Mouse (Mus musculus): ENCODE measurements around the gene Tgfbrap1.

Tgfbrap1 gene

DNA sequence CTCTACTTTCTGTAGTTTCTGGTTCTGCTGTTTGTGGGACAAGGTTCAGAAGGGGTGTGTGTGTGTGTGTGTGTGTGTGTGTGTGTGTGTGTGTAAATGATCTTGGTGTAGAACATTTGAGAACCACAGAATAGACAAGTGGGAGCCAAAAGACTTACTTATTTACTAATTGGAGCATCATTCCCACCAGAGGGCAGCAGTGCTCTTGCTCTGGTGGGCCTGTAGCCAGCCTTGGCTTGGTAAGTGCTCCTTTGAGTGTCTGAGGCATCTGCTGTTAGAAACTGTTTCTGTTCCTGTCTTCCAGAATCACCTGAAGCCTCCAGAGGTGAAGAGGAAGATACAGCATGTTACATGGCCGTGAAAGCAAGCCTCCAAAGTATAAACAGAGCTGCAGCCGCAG lies 14.4 kb upstream of the Tgfbrap1 start:
- peak; percentile 12 to 24 for DNase-seq (ENCODE audit: low spot score in 2 of 2)

DNA sequence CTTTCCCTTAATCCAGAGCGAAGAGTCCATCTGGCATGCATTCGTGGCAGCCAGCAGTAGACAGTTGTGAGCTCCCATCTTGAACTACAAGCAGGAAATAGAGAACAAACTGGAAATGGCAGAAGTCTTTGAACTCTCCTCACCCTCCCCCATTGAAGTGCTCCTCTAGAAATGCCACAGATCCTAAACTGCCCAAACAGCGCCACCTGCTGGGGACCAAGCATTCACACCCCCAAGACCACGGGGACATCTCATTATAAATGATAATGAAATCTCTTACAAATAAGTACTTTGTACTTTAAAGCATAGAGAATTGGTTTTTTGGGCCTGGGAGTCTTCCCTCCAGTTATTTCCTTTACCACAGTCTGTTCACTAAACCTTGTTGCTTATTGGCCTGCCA lies 12.1 kb upstream of the Tgfbrap1 start:
- DNase-seq (ENCODE audit: low spot score in 2 of 2) = peak; percentile 61 to 73

DNA sequence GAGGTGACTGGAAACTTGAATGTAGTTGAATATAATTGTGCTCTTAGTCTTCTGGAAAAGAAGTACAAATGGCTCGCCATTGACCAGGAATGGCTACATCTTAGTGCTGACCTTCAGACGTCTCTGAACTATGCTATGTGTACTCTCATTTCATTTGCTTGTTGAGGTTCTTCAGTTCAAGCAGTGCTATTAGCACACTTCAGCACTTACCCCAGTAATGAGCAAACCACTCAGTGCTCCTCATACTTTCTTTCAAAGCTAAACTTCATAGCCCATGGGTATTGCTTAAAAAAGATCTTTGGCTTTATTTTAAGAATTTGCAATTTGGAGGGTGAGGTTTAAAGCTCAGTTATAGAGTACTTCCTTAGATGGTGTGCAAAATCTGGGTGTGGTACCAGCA lies 10.3 kb upstream of the Tgfbrap1 start:
- no peak for DNase-seq (ENCODE audit: low spot score in 2 of 2)

DNA sequence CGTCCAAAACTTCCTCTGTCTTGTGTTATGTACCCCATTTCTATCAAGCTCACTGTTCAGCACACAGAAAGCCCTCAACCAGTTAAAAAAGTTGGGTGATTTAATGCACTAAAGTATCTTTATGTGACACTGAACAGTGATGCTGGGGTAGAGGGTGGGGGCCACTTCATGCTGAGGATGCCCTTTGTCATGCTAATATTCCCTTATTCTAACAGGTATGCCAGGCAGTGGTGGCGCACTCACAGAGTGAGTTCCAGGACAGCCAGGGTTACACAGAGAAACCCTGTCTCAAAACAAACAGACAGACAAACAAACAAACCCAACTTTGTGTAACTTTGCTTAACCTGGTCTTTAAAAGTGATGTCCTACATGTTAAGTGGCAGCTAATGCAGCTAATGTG lies 4.2 kb downstream of the Tgfbrap1 start:
- no peak for DNase-seq (ENCODE audit: low spot score in 2 of 2)

DNA sequence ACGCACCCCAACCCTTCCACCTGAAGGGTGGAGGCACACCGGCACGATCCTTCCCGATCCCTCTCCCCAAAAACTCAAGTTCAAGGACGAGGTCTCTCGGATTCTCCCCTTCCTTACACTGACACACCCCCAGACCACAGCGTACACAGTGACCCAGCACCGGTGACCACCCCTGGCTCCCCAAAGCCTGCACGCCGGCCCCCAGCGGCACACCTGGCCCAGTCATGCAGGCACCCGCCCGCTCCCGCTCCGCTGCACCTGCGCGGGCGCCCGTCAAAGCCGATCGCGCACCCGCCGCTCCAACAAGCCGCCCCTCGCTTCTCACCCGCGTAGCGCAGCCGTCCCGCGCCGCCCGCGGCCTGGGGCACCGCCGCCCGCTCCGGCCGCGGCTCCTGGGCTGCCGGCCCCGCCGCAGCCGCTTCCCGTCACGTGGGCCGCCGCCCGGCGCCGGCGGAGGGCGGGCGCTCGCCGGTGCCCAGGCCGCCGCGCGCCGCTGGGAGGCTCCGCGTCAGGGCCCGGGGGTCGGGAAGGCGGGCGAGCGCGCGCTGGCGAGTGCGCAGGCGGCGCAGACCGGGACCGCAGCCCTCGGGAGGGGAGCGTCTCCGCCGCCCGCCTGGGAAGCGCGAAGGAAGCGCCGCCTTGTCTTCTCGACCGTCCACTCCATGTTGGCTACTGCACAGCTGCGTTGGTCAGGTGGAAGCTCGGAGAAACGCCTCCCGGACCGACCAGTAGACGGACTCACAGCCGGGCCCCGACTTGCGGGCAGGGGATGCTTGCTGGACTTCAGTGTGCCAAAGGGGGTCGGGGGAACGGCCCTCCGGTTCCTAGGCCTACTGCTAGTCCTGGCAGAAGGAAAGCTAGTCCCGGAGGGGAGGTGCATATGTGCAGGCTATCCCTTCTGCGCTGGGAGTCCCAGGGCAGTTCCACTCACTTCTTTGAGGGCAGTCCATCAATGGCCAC lies 6.1 kb downstream of the Tgfbrap1 start:
- peak; percentile 46 to 48 for DNase-seq (ENCODE audit: low spot score in 2 of 2)

DNA sequence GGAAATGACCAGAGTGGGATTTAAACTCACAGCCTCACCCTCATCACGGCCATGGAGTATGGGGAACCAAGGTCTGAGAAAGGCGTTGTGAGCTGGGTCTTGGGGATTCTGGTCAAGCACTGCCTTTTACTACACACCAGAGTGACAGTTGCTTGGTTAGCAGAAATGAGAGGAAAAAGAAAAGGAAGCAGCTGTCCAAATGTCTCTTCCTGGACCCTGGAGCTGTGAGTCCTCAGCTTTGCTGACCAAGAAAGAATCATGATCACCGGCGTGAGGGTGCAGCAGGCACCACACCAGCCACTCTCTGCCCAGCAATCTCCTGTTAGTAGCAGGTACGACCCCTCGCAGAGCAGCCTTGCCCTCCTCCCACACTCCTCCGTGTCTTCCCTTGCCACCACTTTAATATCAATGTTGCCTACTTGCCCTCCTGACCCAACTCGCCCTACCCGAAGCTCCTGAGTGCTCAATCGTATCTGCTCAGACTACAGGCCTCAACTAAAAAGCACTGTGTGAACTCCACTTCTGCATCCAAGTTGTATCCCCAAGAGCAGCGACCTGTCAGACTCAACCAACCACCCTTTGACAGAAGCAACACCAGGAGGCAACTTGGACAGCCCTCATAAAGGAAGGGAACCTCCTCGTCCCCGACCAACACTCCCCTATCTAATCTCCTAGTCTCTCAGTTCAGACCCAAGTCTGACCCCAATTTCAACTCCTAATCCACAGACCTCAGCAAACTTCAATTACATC lies 7.0 kb downstream of the Tgfbrap1 start:
- DNase-seq (ENCODE audit: low spot score in 2 of 2) = peak in 1 of 2 experiments; percentile 4

DNA sequence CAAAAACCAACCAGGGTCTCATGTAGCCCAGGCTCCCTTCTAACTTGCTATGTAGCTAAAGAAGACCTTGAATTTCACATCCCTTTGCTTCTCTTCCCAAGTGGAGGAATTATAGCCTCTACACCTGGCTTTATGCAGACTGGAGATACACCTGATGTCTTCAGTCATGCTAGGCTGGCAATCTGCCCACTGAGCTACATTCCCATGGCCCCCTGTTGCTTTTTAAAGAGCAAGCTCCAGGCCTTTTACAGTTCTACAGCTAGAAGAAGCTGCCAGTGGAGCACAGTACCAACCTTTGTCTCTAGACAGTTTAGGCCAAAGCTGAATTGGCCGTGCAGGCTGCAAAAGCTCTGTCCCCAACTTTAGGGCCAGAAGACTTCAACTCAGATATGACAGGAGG lies 8.0 kb downstream of the Tgfbrap1 start:
- DNase-seq (ENCODE audit: low spot score in 2 of 2) = no peak

DNA sequence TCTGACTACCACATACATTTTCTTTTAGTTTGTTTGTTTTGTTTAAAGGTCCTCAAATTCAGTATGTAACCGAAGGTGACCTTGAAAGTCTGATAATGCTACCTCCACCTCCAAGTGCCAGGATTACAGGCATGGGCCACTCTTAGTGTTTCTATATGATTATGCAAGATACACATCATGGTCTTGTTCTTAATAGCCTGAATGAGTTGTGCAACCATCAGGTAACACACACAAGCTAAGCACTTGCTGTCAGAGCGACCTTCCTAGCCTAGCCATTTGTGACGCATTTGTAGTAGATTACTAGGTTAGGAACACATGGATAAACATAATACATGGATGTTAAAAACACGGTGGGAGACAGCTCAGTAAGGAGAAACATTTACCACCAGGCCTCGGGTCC lies 15.5 kb downstream of the Tgfbrap1 start:
- DNase-seq (ENCODE audit: low spot score in 2 of 2) = no peak

DNA sequence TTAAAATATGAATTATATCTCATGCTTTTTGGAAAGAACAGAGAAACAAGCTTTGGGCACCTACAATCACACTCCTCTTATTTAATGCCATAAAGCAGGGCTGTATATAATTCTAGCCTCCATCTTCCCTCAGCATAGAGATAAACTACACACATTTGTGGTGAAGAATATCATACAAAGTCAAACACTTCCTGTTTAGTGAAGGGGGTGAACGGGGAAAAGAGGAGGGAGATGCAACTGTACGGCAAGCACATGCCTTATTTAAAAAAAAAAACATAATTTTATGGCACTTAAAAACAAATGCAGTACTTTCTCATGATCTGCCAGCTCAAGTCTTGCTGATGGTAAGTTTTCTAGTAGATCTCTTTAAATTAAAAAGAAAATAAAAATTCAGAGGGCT lies 20.3 kb downstream of the Tgfbrap1 start:
- no peak for DNase-seq (ENCODE audit: low spot score in 2 of 2)

DNA sequence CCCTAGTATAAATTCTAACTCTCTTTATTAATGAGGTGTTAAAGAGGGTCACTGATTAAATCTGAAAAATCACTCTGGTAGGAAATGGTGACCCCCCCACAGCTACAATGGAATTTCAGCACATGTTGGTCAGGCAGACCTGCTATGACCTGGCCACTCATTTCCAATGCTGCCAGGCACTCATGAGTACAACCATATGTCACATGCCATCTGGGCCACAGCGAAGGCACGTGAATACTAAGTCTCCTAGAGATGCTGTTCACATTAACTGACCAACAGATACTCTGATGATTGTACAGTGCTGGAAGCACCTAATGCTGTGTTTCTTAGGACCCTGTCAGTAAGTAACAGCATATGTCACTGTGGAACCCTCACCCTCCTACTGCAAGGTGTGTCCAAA lies 23.6 kb downstream of the Tgfbrap1 start:
- DNase-seq (ENCODE audit: low spot score in 2 of 2) = no peak

DNA sequence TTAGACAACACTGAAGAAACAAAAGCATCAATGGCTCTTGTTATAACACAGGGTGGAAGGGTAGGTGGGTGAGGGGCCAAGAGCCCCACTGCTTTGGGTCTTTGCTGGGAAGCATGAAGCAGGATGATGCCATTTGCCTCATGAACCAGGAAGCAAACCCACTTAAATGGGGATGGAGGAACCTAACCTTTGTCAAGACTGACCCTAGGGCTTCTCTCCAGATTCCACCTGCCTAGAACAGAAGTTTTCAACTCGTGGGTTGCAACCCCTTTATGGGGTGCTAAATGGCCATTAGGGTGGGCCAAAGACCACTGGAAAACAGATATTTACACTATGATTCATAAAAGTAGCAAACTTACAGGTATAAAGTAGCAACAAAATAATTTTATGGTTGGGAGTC lies 25.9 kb downstream of the Tgfbrap1 start:
- DNase-seq (ENCODE audit: low spot score in 2 of 2) = no peak

DNA sequence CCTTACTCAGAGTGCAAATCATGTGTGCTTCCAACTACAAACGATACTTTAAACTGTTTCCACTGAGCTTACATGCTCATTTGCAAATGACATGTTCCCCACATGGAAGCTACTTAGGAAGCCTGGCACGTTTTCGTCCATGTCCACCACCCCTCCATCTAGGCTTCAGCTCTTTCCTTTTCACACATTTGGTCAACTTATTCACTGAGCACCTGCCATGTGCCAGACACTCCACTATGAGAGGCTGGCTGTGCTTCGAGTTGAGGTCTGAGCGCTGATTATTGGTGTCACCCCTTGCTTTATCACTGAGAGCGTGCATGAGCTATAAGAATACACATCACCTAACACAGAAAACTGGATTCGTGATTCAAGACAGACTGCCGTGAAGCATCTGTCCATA lies 26.4 kb downstream of the Tgfbrap1 start:
- no peak for DNase-seq (ENCODE audit: low spot score in 2 of 2)

DNA sequence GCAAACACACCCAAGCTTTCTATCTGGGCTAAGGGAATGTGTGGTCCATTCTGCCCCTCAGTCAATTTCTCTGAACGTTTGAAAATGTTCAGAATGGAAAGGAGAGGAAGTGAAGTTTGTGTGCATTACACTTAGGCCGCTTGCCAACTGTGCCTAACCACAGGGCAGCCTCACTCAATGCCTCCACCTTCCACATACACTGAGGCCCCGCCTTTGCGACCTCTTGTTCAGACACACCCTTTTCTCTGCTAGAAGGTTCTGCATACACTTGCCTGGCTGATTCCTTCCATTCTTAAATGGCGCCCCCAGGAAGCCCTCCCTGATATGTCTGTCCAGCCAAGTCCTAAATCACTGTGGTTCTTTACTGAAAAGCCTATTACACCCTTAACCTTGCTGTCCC lies 27.7 kb downstream of the Tgfbrap1 start:
- DNase-seq (ENCODE audit: low spot score in 2 of 2) = peak in 1 of 2 experiments; percentile 8

DNA sequence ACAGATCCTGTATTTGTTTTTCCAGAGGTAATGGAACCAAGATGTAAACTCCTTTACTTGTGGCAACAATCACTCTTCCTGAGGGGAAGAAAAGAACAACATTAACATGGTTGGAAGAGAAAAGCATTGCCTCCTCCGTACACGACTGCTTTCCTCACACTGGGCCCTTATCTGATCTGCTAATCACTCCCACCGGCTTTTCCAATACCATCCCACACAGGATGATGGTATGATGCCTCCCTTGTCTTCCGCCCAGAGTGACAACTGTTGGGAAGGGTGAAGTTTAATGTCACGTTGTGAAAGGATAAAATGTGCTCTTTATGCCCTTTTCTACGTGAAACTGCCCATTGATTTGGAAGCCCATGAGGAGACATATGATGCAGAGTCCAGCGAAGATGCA lies 30.9 kb downstream of the Tgfbrap1 start:
- DNase-seq (ENCODE audit: low spot score in 2 of 2) = no peak

DNA sequence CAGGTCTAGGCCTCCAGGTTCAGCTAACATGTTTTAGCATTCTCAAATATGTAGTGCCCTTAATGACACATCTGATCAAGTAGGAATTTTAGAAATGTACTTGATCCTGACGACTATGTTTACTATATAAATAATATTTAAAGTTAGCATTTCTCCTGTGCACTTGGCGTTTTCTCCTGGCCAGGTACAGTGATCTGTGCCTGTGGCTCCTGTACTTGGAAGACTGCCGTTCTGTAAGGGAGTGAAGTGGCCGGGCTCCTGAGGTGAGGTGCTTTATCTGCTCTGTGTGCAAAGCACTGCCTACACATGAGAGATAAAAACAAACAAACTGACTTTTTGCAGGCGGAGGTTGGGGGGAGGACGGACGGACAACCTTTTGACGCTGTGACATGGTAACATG lies 31.9 kb downstream of the Tgfbrap1 start:
- no peak for DNase-seq (ENCODE audit: low spot score in 2 of 2)

DNA sequence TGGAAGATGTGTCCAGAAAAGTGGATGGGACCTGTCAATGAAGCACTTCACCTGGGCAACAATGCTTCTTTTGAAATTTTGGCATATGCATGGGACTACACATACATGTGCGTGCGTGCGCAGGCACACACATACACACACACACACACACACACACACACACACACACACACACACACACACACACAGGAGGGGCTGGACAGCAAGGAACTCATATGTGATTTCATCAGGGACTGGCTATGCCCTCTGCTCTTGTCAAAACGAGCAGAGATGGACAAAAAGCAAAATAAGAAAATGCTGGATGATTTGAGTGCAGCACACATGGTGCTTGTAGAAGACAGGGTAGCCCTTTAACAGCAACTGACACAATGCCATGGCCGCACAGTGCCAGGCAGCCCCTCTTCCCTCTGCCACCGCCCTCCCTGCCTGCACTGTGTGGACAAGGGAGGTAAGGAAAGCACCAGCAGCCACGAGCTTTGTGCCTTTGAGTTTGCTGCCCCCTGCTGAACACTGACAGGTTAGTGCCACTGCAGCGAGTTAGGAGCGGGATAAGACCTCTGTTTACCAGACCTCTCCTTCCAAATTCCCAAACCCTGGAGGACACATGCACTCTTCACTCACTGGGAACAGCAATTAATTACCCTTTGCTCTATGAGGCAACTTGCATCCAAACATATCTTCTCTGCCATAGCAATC lies 32.7 kb downstream of the Tgfbrap1 start:
- no peak for DNase-seq (ENCODE audit: low spot score in 2 of 2)

DNA sequence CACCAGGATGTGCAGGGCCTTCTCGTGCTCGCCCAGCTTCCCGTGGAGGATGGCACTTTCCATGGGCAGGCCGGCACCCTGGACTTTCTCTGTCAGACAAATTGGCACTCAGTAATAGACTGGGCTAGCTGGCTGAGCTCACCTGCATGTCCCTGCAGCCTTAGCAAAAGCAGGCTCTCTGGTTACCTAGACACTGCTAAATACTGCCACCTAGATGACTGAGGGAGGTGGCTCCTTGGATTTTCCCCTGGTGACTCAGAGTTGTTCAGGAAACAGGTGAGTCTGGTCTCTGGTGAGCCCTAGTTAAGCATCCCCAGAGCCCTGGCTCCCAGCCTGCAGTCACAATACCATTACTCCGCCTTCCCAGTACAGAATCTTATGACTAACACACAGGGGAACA lies 46.5 kb downstream of the Tgfbrap1 start:
- DNase-seq (ENCODE audit: low spot score in 2 of 2) = no peak

DNA sequence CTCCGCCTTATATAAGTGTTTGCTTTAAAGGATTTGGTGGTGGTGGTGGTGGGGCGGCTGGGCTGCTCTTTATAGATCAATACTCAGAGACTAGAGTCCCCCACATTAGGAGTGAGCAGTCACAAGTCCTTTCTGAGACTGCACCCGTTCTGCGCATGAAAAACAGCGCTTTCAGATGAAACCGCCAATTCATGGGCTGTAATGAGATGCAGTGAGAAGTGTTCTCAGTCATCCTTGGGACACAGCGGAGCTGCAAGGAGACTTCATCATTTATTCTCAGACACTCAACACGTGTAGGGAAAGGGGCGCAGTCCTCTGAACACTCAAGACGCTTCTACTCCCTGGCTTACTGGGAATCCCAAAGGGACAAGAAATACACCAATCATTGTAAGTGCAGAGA lies 50.6 kb downstream of the Tgfbrap1 start:
- DNase-seq (ENCODE audit: low spot score in 2 of 2) = no peak

DNA sequence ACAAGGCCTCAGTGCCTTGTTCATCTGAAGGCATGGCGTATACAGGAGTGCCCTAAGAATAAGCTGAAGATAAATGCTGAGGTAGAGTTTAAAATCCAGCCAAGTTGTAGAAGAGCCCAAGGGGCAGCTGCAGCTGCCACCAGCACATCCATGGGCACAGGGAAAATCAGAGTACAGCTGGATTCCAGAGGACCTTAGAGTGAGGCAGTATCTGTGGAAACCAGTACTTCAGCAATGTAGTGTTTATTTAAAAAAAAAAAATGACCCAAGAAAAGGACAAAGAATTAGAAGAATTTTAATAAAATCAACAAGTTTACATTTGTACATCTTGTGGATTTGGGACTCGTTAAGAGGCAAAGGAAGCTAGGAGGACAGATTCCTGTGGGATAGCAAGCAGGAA lies 51.4 kb downstream of the Tgfbrap1 start:
- DNase-seq (ENCODE audit: low spot score in 2 of 2) = no peak

DNA sequence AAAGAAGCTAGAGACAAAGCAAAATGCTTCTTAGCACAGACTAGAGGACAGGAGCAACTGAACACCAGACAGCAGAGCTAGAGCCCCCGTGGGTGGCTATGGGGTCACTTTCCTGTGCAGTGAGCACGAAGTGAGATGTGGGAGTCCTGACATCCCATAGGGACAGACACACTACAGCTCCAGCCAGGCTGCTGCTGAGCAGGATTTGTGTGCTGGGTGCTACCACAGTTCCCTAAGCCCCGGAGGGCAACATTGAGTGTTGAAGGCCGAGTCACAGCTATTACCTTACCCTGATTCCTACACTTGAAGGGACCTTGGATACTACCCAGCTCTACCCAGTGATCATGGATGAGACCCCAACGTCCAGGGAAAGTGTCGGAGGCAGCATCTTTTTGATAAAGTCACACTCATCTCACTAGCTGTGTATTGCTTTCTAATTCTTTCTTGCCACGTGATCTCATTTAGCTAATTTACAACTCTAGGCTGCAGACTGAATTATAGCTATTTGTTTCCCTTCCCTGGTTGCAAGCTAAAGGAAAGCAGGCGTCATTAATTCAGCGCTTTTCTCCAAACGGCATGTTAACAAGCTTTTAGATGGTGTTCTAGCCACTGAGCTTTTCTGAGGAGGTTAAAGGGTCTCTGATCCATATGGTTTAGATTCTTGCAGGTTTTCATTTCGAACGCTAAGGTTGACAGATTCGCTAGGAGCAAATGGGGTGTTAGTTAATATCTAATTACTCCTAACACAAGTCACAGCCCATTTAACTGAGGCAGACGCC lies 53.0 kb downstream of the Tgfbrap1 start:
- no peak for DNase-seq (ENCODE audit: low spot score in 2 of 2)

DNA sequence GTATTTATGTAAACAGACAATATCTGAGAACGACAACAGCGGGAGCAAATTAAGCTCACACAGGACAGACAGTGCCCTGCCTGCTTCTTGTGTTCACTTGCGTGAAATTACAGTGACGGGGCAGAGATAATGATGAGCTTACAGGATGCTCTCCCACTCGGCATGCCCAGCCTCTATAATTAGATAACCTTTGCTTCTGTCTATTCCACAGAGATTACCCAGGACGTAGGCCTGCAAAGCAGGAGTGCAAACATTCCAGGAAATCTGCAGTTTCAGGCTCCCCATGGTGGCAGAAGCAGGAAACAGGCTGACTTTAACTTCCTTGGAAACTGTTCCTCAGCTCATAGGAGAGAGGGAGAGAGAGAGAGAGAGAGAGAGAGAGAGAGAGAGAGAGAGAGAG lies 56.2 kb downstream of the Tgfbrap1 start:
- no peak for DNase-seq (ENCODE audit: low spot score in 2 of 2)

DNA sequence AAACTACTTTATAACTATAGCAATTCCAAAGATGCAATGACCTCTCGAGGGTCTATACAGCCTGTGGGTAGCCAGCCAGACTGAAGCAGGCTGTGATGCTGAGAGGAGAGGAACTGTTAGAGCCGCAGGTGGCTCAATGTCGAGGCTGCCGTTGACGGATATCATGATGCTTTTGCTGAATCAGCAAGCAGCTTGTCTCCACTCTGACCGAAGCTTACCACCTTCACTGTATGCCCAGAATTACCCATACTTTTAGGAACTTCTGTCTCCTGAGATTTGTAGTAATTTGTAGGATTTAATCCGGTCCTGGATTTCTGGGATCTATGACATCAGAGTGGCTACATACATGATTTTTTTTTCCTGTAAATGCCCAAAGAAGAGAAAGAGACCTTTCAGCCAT lies 62.4 kb downstream of the Tgfbrap1 start:
- no peak for DNase-seq (ENCODE audit: low spot score in 2 of 2)

All from natural killer cell, adult 2 months (primary cell).